Mouse (Mus musculus) T-helper 2 cell (primary cell): ENCODE results near the gene Sec16b.

Source experiments
- in situ Hi-C: fragments of 300-600 bp; cut with MboI, MseI; formaldehyde crosslinking; loops from one replicate; pipeline ENCODE4 v1.15.1; 2025; ENCODE audit warnings: high pct_unique_total_duplicates

Gene Sec16b

DNA sequence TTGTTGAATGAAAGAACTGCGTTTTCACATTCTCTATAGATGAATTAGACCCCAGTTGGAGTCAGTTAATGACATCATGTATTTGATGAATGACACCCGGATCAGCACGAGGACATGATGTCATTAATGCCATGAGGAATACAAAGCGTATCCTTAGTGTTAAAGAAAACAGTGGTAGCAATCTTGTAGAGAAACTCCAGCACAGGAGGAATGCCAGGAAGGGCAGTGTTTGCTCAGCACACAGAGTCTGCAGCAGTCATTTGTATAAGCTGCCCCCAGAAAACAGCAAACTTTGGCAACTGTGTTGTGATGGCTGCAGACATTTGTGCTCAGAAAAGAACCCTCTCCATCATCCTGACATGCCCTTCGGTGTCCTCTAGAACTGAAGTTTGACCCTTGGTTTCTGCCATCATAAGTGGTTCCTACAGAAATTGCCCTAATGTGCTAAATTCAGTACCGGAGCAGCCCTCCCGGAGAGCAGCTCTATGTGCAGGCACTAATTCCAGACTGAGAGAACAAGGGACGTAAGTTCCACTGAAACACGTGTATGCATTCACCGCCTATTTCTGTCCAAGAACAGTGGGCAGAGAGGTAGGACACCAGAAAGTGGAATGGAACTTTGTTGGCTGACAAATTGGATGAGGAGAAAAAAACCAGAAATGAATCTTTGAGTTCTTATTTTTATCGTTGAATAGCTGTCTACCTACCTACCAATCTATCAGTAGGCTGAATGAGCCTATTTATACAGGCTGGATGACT, 6.3 kb downstream of the Sec16b start:
- in situ Hi-C loops, result no loop called here

DNA sequence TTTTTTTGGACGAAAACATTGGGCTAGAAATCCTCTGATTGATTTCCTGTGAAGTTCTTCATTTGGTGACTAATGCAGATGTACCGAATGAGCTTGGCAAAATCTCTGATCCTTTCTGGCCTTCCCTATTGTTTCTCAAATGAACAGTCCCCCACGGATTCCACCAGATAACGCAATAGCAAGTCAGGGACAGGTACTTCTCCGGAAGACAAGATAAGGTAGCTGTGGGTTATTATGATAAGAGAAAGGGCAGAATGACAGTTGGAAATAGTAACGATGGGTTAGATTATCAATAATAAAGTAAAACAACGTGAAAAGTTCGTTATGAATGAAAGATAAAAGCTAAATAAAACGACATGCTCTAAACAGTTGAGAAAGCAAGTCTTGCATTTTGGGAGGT, 7.0 kb downstream of the Sec16b start:
- in situ Hi-C loops, result no loop called here

DNA sequence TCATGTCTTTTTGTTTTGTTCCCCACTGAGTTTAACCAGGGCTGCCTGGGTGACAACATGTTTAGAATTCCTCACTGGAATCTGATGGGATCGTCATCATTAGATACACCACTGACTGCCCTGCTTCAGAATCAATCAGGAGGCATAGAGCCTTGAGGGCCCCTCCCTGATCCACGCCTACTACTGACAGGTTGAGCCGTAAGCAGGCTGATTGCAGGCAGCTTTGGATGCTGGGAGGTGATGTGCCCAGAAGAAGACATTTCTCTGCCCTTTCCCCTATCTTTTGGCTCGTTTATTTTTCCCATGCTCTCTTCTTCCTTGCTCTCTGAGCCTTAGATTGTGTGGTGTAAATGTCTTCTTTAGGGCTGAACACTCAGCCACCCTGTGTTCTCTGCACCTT, 7.8 kb downstream of the Sec16b start:
- in situ Hi-C loops, result no loop called here

DNA sequence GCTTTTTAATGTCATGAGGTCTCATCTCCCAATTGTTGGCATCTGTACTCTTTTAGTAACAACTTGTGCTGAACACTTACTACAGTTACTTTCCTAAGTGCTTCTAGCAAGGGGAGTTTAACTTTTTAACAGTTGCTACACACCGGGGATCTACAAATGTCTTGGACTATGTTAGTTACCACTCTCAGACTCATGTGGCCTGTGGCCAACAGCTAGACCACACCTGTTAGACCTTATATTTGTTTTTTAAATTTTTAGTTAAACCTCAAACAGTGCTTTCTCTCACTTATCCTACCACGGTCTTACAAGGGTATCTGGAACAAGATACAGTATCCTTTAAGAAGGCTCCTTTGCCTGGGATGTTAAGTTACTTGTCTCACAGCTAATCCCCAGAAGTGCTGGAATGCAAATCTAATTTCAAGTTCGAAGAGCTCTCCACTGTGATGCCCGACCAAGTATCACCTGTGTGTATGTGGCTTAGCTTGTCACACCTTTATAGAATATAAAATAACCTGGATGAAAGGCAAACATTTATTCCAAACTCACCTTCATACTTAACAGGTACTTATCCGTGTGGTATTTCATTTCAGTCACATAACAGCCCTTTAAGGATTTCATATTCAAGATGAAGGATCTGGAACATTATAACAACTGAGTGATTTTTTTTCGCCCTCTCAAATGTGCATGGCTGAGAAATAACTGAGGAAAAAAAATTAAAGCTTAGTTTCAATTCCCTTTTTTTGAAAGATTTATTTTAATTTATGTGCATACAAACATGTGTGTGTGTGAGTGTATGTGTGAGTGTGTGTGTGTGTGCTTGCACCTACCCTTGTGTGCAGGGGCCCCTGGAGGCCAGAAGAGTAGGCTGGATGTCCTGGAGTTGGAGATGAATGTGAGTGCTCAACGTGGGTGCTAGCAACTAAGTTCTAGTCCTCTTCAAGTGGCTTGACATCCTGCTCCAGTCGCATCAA, 10.6 kb downstream of the Sec16b start:
- in situ Hi-C loops, result no loop called here

DNA sequence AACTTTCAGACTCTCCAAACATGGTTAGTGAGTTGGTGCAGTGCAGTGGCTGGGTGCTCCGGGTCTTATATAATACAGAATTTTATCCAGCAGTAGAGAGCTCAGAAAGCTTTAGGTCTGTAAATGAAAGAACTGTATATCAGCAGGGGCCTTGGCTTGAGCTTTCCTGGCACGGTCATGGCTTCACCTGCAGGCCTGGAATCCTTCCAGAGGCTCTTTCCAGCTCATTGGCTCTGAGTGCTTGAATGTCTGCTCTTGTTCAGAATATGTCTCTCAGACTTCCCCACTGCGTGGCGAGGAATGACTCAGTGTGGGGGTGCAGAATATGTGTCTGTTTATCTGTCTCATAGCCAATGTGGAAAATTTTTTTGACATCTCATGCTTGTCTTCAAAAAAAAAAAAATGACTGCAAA, 11.6 kb downstream of the Sec16b start:
- in situ Hi-C loops, result no loop called here

DNA sequence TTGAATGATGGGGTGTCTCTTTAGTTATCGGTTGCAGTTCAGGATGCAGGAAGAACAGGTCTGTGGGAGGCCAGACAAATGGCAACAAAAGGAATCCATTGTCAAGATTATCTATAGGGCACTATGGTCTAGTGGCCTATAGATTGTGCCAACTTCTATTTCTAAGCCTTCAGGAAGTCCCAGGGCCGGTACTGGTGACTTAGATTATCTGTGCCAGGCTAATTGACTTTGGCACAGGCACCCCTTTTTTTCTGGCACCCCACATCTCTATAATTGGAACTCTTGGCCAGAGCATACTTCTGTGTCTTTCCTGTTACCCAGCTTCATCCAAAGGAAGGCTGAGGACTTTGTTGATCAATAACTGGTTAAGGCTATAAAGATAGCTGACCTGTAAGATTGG, 12.9 kb downstream of the Sec16b start:
- in situ Hi-C loops, result no loop called here

DNA sequence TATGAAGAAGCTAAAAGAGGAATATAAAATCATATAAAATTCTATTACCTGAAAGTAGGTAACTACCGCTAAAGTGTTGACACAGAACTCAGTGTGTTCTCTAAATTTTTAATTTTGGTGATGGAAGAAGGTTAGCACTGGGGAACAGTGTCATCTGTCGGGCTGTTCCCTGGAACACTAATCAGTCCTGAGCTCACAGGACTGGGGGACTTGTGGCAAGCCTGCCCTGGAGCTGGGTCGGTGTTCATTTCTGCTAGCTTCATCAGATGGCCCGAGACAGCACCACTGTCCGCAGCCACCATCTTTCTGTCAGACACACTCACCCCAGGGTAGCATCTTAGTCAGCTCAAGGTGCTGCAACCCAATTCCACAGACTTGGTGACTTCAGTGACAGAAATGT, 15.8 kb downstream of the Sec16b start:
- in situ Hi-C loops, result no loop called here

DNA sequence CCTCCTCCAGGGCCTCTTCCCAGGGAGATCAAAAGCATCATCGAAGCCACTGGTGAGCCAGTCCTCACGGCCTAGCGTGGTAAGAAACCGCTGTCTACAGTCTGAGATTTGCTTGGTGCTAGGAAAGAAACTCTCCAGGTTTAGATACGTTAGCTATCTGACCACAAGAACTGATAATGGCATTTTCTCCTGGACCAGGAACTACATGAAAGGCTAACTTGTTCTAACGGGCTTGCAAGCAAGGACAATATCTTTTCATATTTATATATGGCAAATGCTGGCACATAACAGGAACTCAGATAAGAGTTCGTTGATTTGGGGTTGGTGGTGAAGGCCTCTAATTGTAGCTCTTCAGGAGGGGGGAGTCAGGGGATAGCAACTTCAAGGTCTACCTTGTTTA, 18.2 kb downstream of the Sec16b start:
- in situ Hi-C loops, result no loop called here

DNA sequence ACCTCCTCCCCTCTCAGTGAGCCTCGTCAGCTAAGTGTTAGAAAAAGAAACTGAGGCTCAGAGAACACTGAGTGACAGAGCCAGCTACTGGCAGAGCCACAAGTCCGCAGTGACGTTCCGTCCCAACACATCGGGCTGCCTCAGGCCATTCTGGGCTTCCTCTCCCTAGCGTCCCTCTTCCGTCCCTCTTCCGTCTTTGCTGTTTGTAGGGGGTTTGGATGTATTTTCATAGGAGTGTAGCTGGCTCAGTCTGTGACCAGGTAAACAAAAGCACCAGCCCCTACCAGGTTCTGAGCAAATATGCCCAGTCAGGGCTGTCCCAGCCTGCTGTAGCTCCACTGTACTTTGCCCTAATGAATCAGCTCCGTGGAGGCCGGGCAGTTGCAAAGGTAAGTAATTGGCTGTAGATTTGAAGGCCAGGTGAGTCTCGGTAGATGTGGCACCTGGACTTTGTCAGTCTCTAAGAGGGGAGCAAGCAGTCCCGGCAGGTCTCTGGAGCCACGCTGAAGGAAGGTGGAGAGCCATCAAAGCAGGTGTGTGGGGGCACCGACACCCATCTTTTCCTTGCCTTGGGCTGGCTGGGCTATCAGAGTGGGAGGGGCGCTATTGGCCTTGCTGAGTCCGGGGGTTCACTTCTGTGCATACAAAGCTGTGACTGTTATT, 19.3 kb downstream of the Sec16b start:
- in situ Hi-C loops, result no loop called here

DNA sequence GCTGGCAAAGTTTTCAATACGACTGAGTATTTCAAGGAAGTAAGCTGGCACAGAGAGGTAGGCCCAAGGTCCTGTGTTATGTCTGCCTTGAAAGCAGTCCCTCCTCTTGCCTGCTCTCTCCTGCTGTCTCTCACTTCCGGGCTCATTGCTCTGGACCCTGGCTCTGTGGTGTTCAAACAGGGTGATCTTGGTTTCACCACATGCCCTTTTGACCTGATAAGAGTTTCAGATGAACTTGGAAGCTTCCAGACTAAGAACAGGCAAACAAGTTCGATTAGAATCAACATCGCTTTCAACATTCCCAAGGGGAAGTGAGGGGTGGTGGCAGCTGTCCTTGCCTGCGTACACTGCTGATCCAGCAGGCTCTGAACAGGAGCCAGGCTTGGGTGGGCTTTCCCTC, 20.1 kb downstream of the Sec16b start:
- in situ Hi-C loops, result no loop called here

DNA sequence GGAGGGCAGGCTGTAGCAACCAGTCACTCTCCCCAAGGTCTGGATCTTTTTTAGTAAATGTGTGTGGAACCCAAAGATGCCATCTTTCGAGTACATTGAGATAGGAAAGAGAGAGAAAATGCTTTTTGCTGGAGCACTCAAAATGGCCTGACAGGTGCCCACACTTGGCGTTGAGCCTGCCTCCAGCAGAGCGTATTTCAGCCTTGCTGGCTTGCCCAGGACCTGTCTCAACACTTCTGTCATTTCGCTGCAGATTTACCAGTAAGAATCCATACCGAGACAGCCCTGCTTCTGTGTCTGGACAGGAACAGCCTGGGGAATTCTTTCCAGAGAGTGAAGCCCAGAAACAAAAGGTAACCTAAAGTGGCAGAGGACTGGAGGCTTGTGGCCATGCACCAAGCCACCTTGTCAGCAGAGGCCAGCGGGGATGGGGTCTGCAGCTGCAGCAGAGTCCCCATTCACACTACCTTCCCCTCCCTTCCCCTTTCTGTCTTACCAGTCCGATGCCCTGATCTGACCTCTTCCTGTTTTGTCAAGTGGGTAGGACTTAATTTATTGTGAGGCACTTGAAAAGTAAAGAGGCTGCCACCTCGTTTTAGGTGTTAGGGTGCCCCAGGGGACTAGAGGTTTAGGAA, 26.4 kb downstream of the Sec16b start:
- in situ Hi-C loops, result no loop called here

DNA sequence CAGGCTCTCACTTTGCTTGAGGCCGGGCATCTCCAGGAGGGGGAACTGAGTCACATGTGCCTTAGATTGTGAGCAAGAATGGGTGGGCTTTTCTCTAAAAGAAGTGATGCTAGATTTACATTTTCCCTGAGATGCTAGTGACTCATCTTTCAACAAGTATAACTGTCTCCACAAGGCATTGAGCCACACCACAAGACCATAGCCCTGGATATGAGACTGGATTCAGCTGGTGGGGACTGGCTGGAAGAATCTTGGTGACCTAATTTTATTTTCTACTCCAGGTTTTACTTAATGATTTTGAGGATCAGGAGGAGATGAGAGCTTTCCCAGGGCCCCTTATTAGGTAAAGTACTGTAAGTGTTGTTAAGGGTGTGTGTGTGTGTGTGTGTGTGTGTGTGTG, 29.0 kb downstream of the Sec16b start:
- in situ Hi-C loops, result no loop called here

DNA sequence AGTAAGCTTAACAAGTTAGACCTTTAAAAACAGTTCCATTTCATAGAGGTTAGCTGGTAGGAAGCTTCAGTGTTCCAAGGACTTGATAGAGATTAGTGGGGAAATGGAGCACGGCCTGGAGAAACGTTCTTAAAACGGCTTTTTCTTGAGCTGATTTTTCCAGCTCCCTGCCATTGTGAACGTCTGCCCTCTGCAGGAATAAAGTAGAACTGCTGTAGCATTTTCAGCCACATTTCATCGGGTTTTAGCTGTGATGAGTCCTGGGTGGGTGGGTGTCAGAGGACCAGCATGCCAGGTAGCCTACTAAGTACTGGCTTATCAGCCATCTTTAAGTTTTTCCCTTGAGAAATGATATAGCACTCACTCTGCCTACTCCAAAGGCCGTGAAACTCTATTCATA, 29.9 kb downstream of the Sec16b start:
- in situ Hi-C loops, result no loop called here

DNA sequence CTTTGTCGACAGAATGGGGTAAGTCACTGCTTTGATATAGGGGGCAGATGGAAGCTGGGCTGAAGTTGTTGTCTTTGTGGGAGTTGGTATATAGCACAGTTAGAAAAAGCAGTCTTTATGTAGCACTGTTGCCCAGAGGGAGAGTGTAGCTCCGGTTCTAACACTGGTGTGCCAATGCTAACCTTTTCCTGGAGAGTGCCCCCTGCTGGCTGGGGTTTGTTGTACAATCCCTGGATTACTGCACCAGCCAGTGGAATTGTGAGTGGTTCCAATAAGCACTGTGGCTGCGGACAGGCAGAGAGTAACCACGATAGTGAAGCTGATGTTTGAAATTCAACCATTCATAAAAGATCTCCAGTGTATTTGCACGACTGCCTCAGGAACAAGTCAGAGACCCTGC, 31.1 kb downstream of the Sec16b start:
- in situ Hi-C loops, result no loop called here

DNA sequence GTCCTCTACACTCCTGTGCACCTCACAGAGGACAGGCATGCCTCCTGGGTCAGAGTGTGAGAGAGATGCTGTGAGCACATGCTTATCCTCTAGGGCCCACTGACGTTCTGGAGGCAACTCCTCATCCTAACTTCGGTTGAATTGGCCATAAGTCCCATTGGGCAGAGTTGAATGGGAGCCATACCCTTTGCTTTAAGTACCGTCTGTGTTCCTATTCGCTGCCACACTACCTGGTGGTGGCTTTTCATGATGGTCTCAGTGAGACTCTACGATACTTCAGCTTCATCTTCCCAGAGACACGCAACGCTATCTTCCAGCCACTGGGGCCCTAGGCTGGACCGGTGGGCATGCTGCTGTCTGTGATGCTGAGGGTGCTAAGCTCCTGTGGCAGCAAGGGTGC, 38.5 kb downstream of the Sec16b start:
- in situ Hi-C loops, result no loop called here

DNA sequence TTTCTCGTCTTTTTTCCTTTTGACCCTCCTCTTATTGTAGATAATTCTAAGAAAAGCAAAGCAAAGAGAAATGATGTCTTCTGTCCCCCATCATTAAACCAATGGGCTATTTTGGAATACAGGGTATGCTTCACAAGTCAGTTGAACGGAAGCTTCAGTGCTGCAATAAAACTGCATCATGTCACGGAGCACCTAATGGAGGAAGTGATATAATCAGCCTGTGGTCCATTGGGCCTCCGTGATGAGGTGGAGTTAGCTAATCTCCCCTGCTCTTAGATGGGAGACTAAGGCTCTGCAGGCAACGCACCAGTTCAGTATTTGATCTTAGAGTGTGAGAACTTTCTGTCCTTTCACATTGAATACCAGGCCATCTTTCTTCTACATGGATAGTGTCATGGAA, 41.1 kb downstream of the Sec16b start:
- in situ Hi-C loops, result no loop called here

DNA sequence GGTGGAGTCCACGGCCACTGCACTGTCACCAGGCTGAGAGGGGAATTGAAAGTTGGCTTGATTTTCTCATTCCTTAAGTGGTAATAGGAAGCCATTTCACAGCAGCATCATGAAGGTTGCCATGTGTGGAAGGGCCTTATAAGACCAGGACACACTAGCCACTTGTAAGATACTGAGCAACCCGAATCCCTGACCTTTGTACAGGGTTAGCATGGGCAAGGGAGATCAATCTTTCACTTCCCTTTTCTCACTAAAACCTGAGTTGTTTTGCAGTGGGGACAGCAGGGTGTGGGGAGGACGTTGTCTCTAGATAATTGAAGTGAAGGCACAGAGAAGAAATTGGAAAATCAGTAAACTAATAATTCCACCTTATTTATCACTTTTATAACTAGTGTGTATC, 43.2 kb downstream of the Sec16b start:
- in situ Hi-C loops, result loop anchor here (5.0 to 10.0 kb wide), 2 partner anchors 1105 to 1403 kb away; no protein-coding TSS in a partner anchor

DNA sequence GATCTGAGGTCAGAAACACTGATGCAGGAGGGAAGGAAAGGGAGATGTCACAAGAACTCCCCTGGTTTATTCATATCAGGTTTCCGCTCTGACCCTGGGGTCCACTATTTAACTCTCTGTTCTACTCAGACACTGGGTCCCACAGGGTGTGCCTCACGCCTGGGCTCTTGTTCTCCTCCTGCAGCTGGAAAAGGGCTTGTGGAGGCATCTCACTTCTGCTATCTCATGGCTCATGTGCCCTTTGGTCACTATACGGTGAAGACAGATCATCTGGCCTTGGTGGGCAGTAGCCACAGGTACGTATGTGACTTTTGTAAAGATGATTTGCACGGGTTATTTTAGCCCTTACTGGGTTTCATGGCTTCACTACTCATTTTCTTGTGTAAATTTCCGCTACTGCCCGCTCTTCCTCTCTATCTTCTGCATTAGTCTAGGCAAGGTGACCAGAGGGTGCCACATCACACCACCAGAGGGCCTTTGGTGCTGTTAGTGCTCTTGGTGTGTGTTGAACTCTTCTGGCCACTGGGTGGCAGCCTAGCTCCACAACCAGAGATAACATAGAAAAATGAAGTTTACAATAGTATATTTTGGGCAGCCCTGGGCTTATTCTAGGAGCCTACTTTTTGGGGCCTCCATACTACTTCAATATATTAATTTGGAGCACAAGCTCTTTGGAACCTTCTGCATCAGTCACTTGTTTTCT, 46.4 kb downstream of the Sec16b start:
- in situ Hi-C loops, result loop anchor here (5.0 to 10.0 kb wide), 2 partner anchors 1102 to 1399 kb away; no protein-coding TSS in a partner anchor

DNA sequence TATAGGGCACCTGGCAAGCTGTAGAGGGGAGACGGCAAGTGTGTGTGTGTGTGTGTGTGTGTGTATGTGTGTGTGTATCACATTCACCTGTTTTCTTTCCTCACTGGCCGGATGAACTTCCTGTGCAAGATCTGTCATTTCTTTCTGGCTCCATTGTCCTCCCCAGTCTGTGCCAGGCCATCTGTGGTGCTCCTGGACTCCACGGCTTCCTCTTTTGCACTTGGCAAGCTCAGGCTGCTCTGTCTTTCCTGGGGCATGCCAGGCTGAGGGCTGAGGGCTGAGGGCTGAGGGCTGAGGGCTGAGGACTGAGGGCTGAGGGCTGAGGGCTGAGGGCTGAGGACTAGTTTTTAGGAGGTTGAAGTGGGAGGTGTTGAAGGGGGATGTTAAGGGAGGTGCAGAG, 47.6 kb downstream of the Sec16b start:
- in situ Hi-C loops, result loop anchor here (5.0 to 10.0 kb wide), 2 partner anchors 1101 to 1398 kb away; no protein-coding TSS in a partner anchor

DNA sequence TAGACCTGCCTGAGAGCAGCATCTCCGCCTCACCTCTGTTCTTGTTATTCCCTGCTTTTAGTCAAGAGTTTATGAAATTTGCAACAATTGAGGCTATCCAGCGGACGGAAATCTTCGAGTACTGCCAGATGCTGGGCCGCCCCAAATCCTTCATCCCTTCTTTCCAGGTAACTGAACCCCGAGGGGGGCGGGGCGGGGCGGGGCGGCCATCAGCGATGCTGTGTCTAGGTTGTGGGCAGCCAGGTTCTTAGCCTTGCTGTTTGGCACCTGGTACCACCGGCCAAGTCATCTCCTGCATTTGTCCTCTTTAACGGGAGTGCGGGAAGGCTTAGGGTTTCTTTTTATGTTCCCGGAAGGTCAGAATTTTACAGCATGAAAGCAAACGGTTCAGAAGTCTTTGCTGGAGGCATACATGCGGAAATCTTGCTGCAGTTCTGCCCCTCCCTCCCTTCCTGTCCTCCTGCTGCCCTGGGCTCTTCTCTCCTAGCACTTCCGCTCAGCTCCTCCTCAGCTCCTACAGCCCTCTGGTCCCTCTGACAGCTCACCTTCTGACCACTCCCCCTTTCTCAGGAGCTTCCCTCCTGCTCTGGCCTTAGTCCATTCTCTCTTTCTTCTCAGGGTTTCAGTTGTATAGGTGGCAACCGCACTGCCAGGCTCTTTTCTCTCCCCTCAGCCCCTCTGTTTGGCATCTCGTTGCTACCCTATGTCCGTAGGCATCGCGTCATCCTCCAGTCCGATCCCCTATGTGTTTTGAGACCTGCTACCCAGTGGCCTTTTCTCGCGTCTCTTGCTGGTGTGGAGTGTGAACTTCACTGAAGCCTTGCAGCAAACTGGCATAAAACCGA, 48.4 kb downstream of the Sec16b start:
- in situ Hi-C loops, result loop anchor here (5.0 to 10.0 kb wide), 2 partner anchors 1100 to 1397 kb away; no protein-coding TSS in a partner anchor
